Mouse (Mus musculus): Measurements from ENCODE around the gene Gas6. TPM values are rescaled to one million over a fixed set of nuclear protein-coding genes. Genes with fewer than 3 reads are reported as not detected.

Gene Gas6
- polyA plus RNA-seq, 1 experiment from 2014 or later, result 76.9 TPM

DNA sequence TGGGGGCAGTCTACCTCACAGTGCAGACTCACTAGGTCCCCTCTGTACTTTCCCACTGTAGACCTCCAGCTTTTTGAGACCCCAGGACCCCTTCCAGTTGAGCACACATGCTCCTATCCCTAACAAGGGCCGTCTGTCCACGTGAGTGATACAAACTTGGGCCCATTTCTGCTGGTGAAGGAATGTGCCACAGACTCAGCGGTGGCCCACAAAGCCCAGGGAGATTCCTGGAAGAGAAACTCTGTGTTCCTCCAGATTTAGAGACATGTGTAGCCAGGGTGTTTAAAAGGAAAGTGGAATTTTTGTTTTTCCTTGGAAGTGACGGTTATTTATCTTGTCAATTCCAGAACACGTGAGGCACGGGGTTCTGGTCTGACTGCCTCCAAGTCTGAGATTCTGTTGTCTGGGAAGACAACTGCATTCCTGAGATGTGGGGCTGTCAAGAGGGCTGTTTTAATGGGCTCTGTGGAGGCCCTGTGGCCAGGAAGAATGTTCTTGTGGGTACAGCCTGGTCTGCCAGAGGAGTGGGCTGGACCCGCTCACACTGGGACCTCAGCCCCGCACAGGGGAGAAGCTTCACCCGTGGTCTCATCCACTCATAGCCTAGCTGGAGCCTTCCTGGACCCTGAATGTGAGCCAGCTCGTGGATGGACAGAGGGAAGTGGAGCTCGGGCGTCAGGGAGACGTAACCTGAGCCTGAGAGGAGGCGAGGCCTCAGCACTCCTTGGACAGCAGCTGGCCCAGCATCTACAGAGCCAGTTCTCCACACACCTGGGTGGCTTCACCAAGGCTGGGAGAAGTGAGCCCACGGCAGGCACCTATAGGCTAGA, 34.9 kb upstream of the Gas6 start:
- no peak overlapping the region for H3K4me2 ChIP-seq (replicated peaks; ENCODE audit: low read depth, low read length)
- H3K4me1 ChIP-seq (ENCODE audit: insufficient read depth, low read length), result peaks cover 41% of the 10 kb centered on the region
- 44% methylated on average over 15 of the region's 15 CpGs for WGBS
- peak; percentile 39; the same call in 1 of the 2 replicates for ATAC-seq (ENCODE audit: low FRiP score, low TSS enrichment)
- peak overlapping the region; percentile 81; the same call in 1 of the 2 replicates for H3K27ac ChIP-seq (ENCODE audit: low read length)
- no peaks in the 10 kb centered on the region for H3K27me3 ChIP-seq (ENCODE audit: insufficient read depth, low read length)
- no peak overlapping the region for H3K9ac ChIP-seq (replicated peaks; ENCODE audit: low read length)
- H3K9me3 ChIP-seq (ENCODE audit: low read length), result peaks cover 4% of the 10 kb centered on the region; the same call in 1 of the 2 replicates
- no peaks in the 10 kb centered on the region for H3K36me3 ChIP-seq (ENCODE audit: insufficient read depth, low read length)
- H3K4me3 ChIP-seq (ENCODE audit: low read length), result no peak overlapping the region

DNA sequence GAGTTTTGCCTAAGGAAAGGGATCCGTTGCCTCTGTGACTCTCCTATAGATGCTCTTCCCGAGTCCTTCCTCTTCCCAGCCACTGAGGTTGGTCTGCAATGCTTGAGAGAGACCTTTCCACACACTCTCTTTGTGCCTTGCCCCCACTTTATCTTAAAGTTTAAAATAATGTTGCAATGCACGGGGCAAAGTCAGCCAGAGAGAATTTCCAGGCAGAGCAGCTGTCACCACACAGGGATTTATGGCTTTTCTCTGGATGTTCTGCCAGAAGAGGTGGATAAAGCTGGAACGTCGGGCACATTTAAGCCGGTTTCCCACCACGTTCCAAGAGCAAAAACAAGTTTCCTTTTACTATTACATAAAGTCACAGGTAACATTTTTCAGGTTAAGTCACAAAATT, 27.1 kb upstream of the Gas6 start:
- Histone ChIP-seq H3K4me1 (ENCODE audit: insufficient read depth, low read length) (peaks cover 4% of the 10 kb centered on the region; the same call in 1 of the 2 replicates), H3K27me3 (ENCODE audit: insufficient read depth, low read length) (no peaks in the 10 kb centered on the region), H3K36me3 (ENCODE audit: insufficient read depth, low read length) (no peaks in the 10 kb centered on the region), H3K4me2 (replicated peaks; ENCODE audit: low read depth, low read length) (no peak overlapping the region), H3K9me3 (ENCODE audit: low read length) (no peaks in the 10 kb centered on the region), H3K27ac (ENCODE audit: low read length) (no peak overlapping the region), H3K4me3 (ENCODE audit: low read length) (no peak overlapping the region), H3K9ac (replicated peaks; ENCODE audit: low read length) (no peak overlapping the region)
- WGBS, result 30% methylated on average over 7 of the region's 7 CpGs
- no peak for ATAC-seq (ENCODE audit: low FRiP score, low TSS enrichment)

DNA sequence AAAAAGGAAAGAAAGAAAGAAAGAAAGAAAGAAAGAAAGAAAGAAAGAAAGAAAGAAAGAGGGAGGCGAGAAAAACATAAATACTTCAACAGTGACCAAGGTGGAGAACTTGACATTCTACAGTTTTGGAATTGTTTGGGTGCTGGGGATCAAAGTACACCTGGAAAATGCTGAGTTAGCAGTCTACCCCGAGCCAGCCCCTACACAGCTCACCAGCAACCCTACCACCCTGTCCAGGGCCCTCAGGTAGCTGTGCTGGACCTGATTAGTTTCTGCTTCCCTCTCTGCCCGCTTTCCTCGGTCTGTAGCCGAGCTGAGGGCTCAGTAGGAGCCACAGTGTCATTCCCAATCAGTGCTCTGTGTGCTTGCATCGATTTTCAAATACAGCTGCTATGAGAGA, 26.1 kb upstream of the Gas6 start:
- Histone ChIP-seq H3K27me3 (ENCODE audit: insufficient read depth, low read length) (no peaks in the 10 kb centered on the region), H3K9ac (replicated peaks; ENCODE audit: low read length) (no peak overlapping the region), H3K36me3 (ENCODE audit: insufficient read depth, low read length) (no peaks in the 10 kb centered on the region), H3K4me2 (replicated peaks; ENCODE audit: low read depth, low read length) (no peak overlapping the region), H3K4me3 (ENCODE audit: low read length) (no peak overlapping the region), H3K9me3 (ENCODE audit: low read length) (no peaks in the 10 kb centered on the region), H3K4me1 (ENCODE audit: insufficient read depth, low read length) (peaks cover 5% of the 10 kb centered on the region; the same call in 1 of the 2 replicates), H3K27ac (ENCODE audit: low read length) (no peak overlapping the region)
- 73% methylated on average over 6 of the region's 6 CpGs for WGBS
- ATAC-seq (ENCODE audit: low FRiP score, low TSS enrichment), result no peak; the same call in 1 of the 2 replicates

DNA sequence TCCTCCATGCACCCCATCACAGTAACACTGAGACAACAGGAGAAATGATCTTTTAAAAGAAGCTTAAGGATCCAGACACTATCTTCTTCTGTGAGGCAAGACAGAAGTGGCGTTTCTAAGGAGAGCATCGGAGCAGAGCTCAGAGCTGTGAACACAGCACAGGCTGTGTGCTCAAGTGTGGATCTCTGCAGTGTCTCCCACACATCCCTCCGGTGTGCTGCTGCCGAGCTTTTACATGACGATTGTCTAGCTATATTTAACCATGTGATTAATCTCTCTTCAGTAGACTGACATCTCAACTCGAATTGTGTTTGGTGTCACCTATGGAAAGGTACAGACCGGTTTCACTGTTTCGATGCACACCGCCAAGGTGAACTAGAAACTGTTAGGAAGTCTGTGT, 25.2 kb upstream of the Gas6 start:
- WGBS, result 60% methylated on average over 9 of the region's 9 CpGs
- no peaks in the 10 kb centered on the region for H3K36me3 ChIP-seq (ENCODE audit: insufficient read depth, low read length)
- ATAC-seq (ENCODE audit: low FRiP score, low TSS enrichment), result no peak

DNA sequence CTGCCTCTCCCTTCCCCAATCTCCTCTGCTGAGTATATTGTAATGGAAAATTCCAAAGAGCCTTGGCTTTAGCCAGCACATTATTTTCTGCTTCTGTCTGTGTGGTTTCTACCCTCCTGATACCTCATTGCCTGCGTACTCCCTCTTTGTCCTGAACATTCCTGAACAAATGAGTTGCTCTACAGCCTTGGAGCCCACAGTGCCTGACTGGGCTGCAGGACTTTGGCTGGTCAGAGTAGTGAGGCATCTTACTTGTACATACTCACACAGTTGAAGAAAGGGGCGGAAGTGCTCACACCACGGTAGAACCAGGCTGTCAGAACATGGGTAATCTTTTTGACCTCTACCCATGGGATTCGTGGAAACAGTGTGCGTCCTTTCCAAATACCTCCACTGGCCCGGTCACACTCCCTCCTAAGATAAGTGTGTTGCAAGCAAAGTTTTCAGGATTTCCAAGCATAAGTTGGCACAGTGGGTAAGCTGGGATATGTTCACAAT, 23.0 kb upstream of the Gas6 start:
- no peak overlapping the region for H3K27ac ChIP-seq (ENCODE audit: low read length)
- no peaks in the 10 kb centered on the region for H3K27me3 ChIP-seq (ENCODE audit: insufficient read depth, low read length)
- H3K9me3 ChIP-seq (ENCODE audit: low read length), result no peaks in the 10 kb centered on the region
- no peak overlapping the region for H3K9ac ChIP-seq (replicated peaks; ENCODE audit: low read length)
- H3K4me1 ChIP-seq (ENCODE audit: insufficient read depth, low read length), result peaks cover 5% of the 10 kb centered on the region; the same call in 1 of the 2 replicates
- 86% methylated on average over 6 of the region's 6 CpGs for WGBS
- no peak for ATAC-seq (ENCODE audit: low FRiP score, low TSS enrichment)
- no peak overlapping the region for H3K4me3 ChIP-seq (ENCODE audit: low read length)
- no peaks in the 10 kb centered on the region for H3K36me3 ChIP-seq (ENCODE audit: insufficient read depth, low read length)
- no peak overlapping the region for H3K4me2 ChIP-seq (replicated peaks; ENCODE audit: low read depth, low read length)

More for the DNA sequence above, 25.2 kb upstream of the Gas6 start:
- no peaks in the 10 kb centered on the region for H3K27me3 ChIP-seq (ENCODE audit: insufficient read depth, low read length)
- H3K4me1 ChIP-seq (ENCODE audit: insufficient read depth, low read length), result peaks cover 5% of the 10 kb centered on the region; the same call in 1 of the 2 replicates
- H3K4me3 ChIP-seq (ENCODE audit: low read length), result no peak overlapping the region
- H3K4me2 ChIP-seq (replicated peaks; ENCODE audit: low read depth, low read length), result no peak overlapping the region
- H3K27ac ChIP-seq (ENCODE audit: low read length), result no peak overlapping the region
- H3K9ac ChIP-seq (replicated peaks; ENCODE audit: low read length), result no peak overlapping the region
- H3K9me3 ChIP-seq (ENCODE audit: low read length), result no peaks in the 10 kb centered on the region

DNA sequence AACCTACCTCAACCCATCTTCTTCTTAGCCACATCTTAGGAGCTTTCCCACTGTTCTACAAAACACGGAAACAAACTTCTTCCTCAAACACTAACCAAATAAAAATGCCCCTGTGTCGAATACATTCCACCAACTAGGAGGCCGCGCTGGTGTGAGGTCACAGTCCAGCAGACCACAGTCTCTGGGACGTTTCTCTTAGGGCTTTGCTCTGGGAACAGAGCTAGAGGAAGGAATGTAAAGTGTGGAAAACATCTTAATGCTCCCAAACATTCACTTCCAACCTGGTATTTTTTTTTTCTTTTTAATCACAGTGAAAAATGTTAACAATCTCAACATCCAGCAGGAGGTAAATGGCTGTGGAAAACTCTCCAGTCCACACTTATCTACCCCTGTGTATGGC, 22.4 kb upstream of the Gas6 start:
- Histone ChIP-seq H3K27ac (ENCODE audit: low read length) (peak overlapping the region; percentile 51; the same call in 1 of the 2 replicates), H3K9ac (replicated peaks; ENCODE audit: low read length) (no peak overlapping the region), H3K4me2 (replicated peaks; ENCODE audit: low read depth, low read length) (no peak overlapping the region), H3K9me3 (ENCODE audit: low read length) (no peaks in the 10 kb centered on the region), H3K36me3 (ENCODE audit: insufficient read depth, low read length) (no peaks in the 10 kb centered on the region), H3K4me3 (ENCODE audit: low read length) (no peak overlapping the region), H3K4me1 (ENCODE audit: insufficient read depth, low read length) (peaks cover 5% of the 10 kb centered on the region; the same call in 1 of the 2 replicates), H3K27me3 (ENCODE audit: insufficient read depth, low read length) (0 out of 2 replicates have a peak, but pooled peaks cover 3% of the 10 kb centered on the region)
- 67% methylated on average over 5 of the region's 5 CpGs for WGBS
- no peak for ATAC-seq (ENCODE audit: low FRiP score, low TSS enrichment)

DNA sequence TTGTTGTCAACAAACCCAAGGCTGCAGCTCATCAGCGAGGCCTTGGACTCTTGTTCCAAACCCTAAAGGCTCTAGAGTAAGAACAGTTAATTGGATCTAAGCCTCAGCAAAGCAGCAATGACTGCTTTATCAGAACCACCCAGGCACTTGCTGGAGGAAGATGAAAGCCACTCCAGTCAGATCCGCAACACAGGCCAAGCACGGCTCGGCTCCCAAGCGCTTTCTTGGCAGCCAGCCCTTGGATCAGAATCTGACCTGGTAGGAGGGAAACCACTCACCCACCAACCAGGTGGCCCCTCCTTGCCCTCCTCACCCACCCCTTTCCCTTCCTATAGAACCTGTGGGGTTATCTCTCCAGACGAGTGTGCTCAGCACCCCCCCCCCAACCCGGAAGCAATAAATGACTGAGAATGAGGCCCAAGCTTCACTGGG, 21.7 kb upstream of the Gas6 start:
- peak; percentile 47; the same call in 1 of the 2 replicates for ATAC-seq (ENCODE audit: low FRiP score, low TSS enrichment)
- 0 out of 2 replicates have a peak, but pooled peaks cover 3% of the 10 kb centered on the region for H3K27me3 ChIP-seq (ENCODE audit: insufficient read depth, low read length)
- no peaks in the 10 kb centered on the region for H3K9me3 ChIP-seq (ENCODE audit: low read length)
- 51% methylated on average over 7 of the region's 7 CpGs for WGBS
- no peak overlapping the region for H3K4me3 ChIP-seq (ENCODE audit: low read length)
- H3K4me1 ChIP-seq (ENCODE audit: insufficient read depth, low read length), result peaks cover 5% of the 10 kb centered on the region; the same call in 1 of the 2 replicates
- H3K9ac ChIP-seq (replicated peaks; ENCODE audit: low read length), result no peak overlapping the region
- no peak overlapping the region for H3K4me2 ChIP-seq (replicated peaks; ENCODE audit: low read depth, low read length)
- H3K36me3 ChIP-seq (ENCODE audit: insufficient read depth, low read length), result no peaks in the 10 kb centered on the region
- H3K27ac ChIP-seq (ENCODE audit: low read length), result no peak overlapping the region; the same call in 1 of the 2 replicates

DNA sequence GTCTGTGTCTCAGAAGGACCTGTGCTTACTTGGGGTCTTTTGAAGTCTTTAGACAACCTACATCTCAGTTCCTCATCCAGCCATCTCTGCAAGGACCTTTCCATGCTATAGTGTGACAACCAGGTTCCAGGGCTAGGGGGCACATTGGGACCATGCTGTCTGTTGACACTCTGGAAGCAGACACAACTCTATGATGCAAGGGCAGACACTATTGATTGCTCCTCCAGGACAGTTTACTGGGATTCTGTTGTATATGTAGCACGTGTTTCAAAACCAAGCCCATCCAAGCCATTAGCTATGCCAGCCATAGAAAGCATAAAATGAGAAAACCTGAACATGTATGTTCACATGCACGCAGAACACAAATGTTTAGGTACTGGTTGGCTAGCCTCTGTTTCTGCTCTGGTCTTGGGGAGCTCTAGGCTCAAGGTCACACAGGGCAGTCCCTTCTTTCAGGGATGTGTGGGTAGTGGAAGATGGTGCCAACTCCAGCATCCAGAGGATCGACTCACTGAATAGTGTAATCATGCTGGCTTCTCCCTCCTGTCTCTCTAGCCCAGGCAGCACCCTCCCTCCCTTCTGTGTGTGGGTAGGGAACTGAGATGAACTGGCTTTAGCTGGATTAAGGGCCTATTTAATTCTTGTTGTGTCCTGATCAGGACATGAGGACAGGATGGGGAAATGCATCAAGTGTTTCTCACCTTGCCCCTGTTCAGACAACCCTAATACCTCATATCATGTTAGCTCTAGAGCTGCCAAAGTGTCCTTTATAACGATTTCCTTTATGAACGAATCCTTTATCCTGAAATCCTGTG, 19.5 kb upstream of the Gas6 start:
- Histone ChIP-seq H3K36me3 (ENCODE audit: insufficient read depth, low read length) (no peaks in the 10 kb centered on the region), H3K4me2 (replicated peaks; ENCODE audit: low read depth, low read length) (no peak overlapping the region), H3K9ac (replicated peaks; ENCODE audit: low read length) (no peak overlapping the region), H3K4me1 (ENCODE audit: insufficient read depth, low read length) (peaks cover 5% of the 10 kb centered on the region; the same call in 1 of the 2 replicates), H3K27me3 (ENCODE audit: insufficient read depth, low read length) (0 out of 2 replicates have a peak, but pooled peaks cover 3% of the 10 kb centered on the region), H3K9me3 (ENCODE audit: low read length) (no peaks in the 10 kb centered on the region), H3K4me3 (ENCODE audit: low read length) (no peak overlapping the region), H3K27ac (ENCODE audit: low read length) (no peak overlapping the region)
- 83% methylated on average over 5 of the region's 5 CpGs for WGBS
- no peak for ATAC-seq (ENCODE audit: low FRiP score, low TSS enrichment)

DNA sequence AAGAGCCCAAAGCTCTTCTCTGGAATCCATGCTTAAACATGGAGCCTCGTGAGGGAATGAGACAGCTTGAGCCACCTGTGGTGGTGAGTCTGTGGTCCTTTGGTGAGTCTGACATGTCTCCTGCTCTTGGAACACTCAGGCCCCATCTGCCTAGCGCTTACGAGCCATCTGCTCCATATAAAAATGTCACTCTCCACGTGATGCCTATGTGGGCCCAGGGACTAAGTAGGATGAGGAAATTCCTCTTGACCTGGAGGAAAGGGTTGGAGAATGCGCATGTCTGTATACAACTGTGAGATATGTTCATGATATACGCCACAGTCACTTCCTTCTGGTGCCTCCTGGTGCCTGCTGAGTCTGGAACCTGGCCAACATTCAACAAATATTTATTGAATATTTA, 18.4 kb upstream of the Gas6 start:
- Histone ChIP-seq H3K4me3 (ENCODE audit: low read length) (no peak overlapping the region), H3K36me3 (ENCODE audit: insufficient read depth, low read length) (no peaks in the 10 kb centered on the region), H3K9ac (replicated peaks; ENCODE audit: low read length) (no peak overlapping the region), H3K27me3 (ENCODE audit: insufficient read depth, low read length) (0 out of 2 replicates have a peak, but pooled peaks cover 3% of the 10 kb centered on the region), H3K4me2 (replicated peaks; ENCODE audit: low read depth, low read length) (no peak overlapping the region), H3K27ac (ENCODE audit: low read length) (no peak overlapping the region), H3K4me1 (ENCODE audit: insufficient read depth, low read length) (peaks cover 6% of the 10 kb centered on the region; the same call in 1 of the 2 replicates), H3K9me3 (ENCODE audit: low read length) (no peaks in the 10 kb centered on the region)
- WGBS, result 52% methylated on average over 6 of the region's 6 CpGs
- no peak for ATAC-seq (ENCODE audit: low FRiP score, low TSS enrichment)

Data from kidney, embryonic 16.5 days (tissue).